ENCODE assay signal across 13 mouse cellular contexts in the genomic region with DNA sequence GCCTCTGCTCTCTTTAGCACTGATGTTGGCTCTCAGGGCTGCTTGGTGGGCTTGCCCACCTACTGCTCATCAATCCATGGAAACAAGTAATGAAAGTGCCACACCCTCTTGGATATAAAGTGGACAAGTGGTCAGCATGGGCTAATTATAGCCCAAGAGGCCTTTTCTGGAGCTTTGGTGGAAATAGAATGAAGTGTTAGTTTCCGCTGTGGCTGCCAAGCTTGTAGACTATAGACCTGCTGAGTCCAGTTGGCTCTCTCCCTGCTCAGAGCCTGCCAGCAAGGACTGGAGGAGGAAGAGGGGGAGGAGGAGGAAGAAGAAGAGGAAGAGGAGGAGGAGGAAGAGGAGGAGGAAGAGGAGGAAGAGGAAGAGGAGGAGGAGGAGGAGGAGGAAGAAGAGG. TPM values are rescaled to one million over a fixed set of nuclear protein-coding genes. Genes with fewer than 3 reads are reported as not detected.
DNase-seq lines count a peak whose midpoint lies in the region; ATAC-seq lines count a peak whose summit lies in the region.
"Had no signal": no experiment of that assay in that cellular context is flagged by ENCODE, and none has a peak within 500 bp of the region (broad histone marks: within the 10 kb centered on the region; RNA-seq: fewer than 3 reads in every experiment).

No protein-coding gene starts in this region.

- no peak overlapping the region for H3K4me3 ChIP-seq in kidney, embryonic 16.5 days (ENCODE audit: low read length)
- H3K4me3 ChIP-seq in embryonic facial prominence, embryonic 15.5 days (replicated peaks), result no peak overlapping the region
- H3K4me3 ChIP-seq in heart, embryonic 13.5 days, result no peak overlapping the region
- no peak overlapping the region for H3K4me3 ChIP-seq in hindbrain, embryonic 10.5 days
- H3K4me3 ChIP-seq: embryonic facial prominence, embryonic 12.5 days; hindbrain, embryonic 15.5 days had no signal

- no peaks in the 10 kb centered on the region for H3K27me3 ChIP-seq in kidney, embryonic 16.5 days (ENCODE audit: insufficient read depth, low read length)
- H3K27me3 ChIP-seq in embryonic facial prominence, embryonic 15.5 days, result no peaks in the 10 kb centered on the region
- peaks cover 5% of the 10 kb centered on the region; the same call in 1 of the 2 replicates for H3K27me3 ChIP-seq in heart, embryonic 13.5 days (replicated peaks)
- H3K27me3 ChIP-seq in hindbrain, embryonic 10.5 days (ENCODE audit: insufficient read depth, poor library complexity, severe bottlenecking), result peaks cover 3% of the 10 kb centered on the region
- H3K27me3 ChIP-seq: embryonic facial prominence, embryonic 12.5 days; hindbrain, embryonic 15.5 days had no signal

- DNase-seq in kidney, adult 11 months, result peak; percentile 11
- peak; percentile 83 for DNase-seq in lung, postnatal 10 days
- DNase-seq in layer of hippocampus, adult 18-20 months (ENCODE audit: low spot score in 2 of 2), result no peak
- DNase-seq in urinary bladder, postnatal 4 days (ENCODE audit: low spot score in 2 of 2), result no peak
- DNase-seq in hindbrain, embryonic 10.5 days (ENCODE audit: low spot score), result no peak
- DNase-seq: adrenal gland, postnatal 36 days; forebrain, postnatal 0 days; thymus, postnatal 36 days had no signal

- H3K36me3 ChIP-seq in kidney, embryonic 16.5 days (ENCODE audit: insufficient read depth, low read length), result no peaks in the 10 kb centered on the region
- no peaks in the 10 kb centered on the region for H3K36me3 ChIP-seq in embryonic facial prominence, embryonic 15.5 days
- H3K36me3 ChIP-seq in heart, embryonic 13.5 days, result no peaks in the 10 kb centered on the region
- no peaks in the 10 kb centered on the region for H3K36me3 ChIP-seq in hindbrain, embryonic 10.5 days
- H3K36me3 ChIP-seq: embryonic facial prominence, embryonic 12.5 days; hindbrain, embryonic 15.5 days had no signal

- H3K9ac ChIP-seq in kidney, embryonic 16.5 days (replicated peaks; ENCODE audit: low read length), result no peak overlapping the region
- H3K9ac ChIP-seq in embryonic facial prominence, embryonic 15.5 days, result no peak overlapping the region
- H3K9ac ChIP-seq in heart, embryonic 13.5 days, result no peak overlapping the region
- H3K9ac ChIP-seq: embryonic facial prominence, embryonic 12.5 days; forebrain, postnatal 0 days; hindbrain, embryonic 15.5 days had no signal

- no peaks in the 10 kb centered on the region for H3K9me3 ChIP-seq in kidney, embryonic 16.5 days (ENCODE audit: low read length)
- no peaks in the 10 kb centered on the region for H3K9me3 ChIP-seq in embryonic facial prominence, embryonic 15.5 days (replicated peaks)
- H3K9me3 ChIP-seq in heart, embryonic 13.5 days, result no peaks in the 10 kb centered on the region
- no peaks in the 10 kb centered on the region for H3K9me3 ChIP-seq in hindbrain, embryonic 10.5 days
- H3K9me3 ChIP-seq: embryonic facial prominence, embryonic 12.5 days; hindbrain, embryonic 15.5 days had no signal

- WGBS in kidney, embryonic 16.5 days, result 85% methylated on average over 1 of the region's 1 CpGs
- WGBS in embryonic facial prominence, embryonic 15.5 days, result 69% methylated on average over 1 of the region's 1 CpGs
- WGBS in heart, embryonic 13.5 days, result 52% methylated on average over 1 of the region's 1 CpGs
- 87% methylated on average over 1 of the region's 1 CpGs for WGBS in hindbrain, embryonic 10.5 days

- H3K4me2 ChIP-seq in kidney, embryonic 16.5 days (replicated peaks; ENCODE audit: low read depth, low read length), result no peak overlapping the region
- H3K4me2 ChIP-seq in embryonic facial prominence, embryonic 15.5 days (replicated peaks), result no peak overlapping the region
- no peak overlapping the region for H3K4me2 ChIP-seq in heart, embryonic 13.5 days
- H3K4me2 ChIP-seq: embryonic facial prominence, embryonic 12.5 days; hindbrain, embryonic 15.5 days had no signal

- H3K4me1 ChIP-seq in kidney, embryonic 16.5 days (ENCODE audit: insufficient read depth, low read length), result no peaks in the 10 kb centered on the region
- H3K4me1 ChIP-seq in embryonic facial prominence, embryonic 15.5 days, result 0 out of 2 replicates have a peak, but pooled peaks cover 3% of the 10 kb centered on the region
- H3K4me1 ChIP-seq in heart, embryonic 13.5 days, result peaks cover 18% of the 10 kb centered on the region
- H3K4me1 ChIP-seq in hindbrain, embryonic 10.5 days (replicated peaks), result no peaks in the 10 kb centered on the region
- H3K4me1 ChIP-seq: embryonic facial prominence, embryonic 12.5 days; hindbrain, embryonic 15.5 days had no signal

- no peak overlapping the region for H3K27ac ChIP-seq in kidney, embryonic 16.5 days (ENCODE audit: low read length)
- peak overlapping the region; percentile 66 for H3K27ac ChIP-seq in embryonic facial prominence, embryonic 15.5 days (replicated peaks)
- peak overlapping the region; percentile 50; the same call in 1 of the 2 replicates for H3K27ac ChIP-seq in heart, embryonic 13.5 days (replicated peaks)
- no peak overlapping the region for H3K27ac ChIP-seq in hindbrain, embryonic 10.5 days
- H3K27ac ChIP-seq: embryonic facial prominence, embryonic 12.5 days; hindbrain, embryonic 15.5 days had no signal

- ATAC-seq in kidney, embryonic 16.5 days (ENCODE audit: low FRiP score, low TSS enrichment), result no peak
- no peak for ATAC-seq in embryonic facial prominence, embryonic 15.5 days (ENCODE audit: insufficient number of reproducible peaks, low FRiP score, low TSS enrichment, low read depth)
- ATAC-seq in heart, embryonic 13.5 days (ENCODE audit: extremely low read depth, insufficient number of reproducible peaks, low FRiP score, low TSS enrichment), result no peak
- ATAC-seq: forebrain, postnatal 0 days had no signal

RNA-seq across cellular contexts. Expression of gene Alox12, which starts 11.3 kb away (rescaled TPM):
- 6.5 and 6.9 TPM in 2 replicates for polyA plus RNA-seq in kidney, embryonic 16.5 days (2015; fragmentation: Nextera tagmentation; extraction: Ambion mirVana)
- polyA plus RNA-seq in embryonic facial prominence, embryonic 15.5 days (2015; fragmentation: Nextera tagmentation; extraction: Ambion mirVana), result 15.4 and 17.6 TPM in 2 replicates
- 2.5 and 3.5 TPM in 2 replicates for polyA plus RNA-seq in heart, embryonic 13.5 days (2015; fragmentation: Nextera tagmentation; extraction: Ambion mirVana)
- total RNA-seq in layer of hippocampus, adult 18-20 months (2021), result under 1 TPM; 0.15 to 0.27 TPM
- 2.4 and 3.7 TPM in 2 replicates for polyA plus RNA-seq in hindbrain, embryonic 10.5 days (2016; fragmentation: Nextera tagmentation; extraction: Ambion mirVana)

RNA-seq across cellular contexts. Expression of gene Rnasek, which starts 26.8 kb away (rescaled TPM):
- polyA plus RNA-seq in kidney, embryonic 16.5 days (2015; fragmentation: Nextera tagmentation; extraction: Ambion mirVana), result 235 and 255 TPM in 2 replicates
- 231 and 240 TPM in 2 replicates for polyA plus RNA-seq in embryonic facial prominence, embryonic 15.5 days (2015; fragmentation: Nextera tagmentation; extraction: Ambion mirVana)
- polyA plus RNA-seq in heart, embryonic 13.5 days (2015; fragmentation: Nextera tagmentation; extraction: Ambion mirVana), result 214 and 235 TPM in 2 replicates
- total RNA-seq in layer of hippocampus, adult 18-20 months (2021), result 100 to 1,000 TPM; 262 to 272 TPM
- 125 and 171 TPM in 2 replicates for polyA plus RNA-seq in hindbrain, embryonic 10.5 days (2016; fragmentation: Nextera tagmentation; extraction: Ambion mirVana)

RNA-seq across cellular contexts. Expression of gene Gm21988, which starts 26.8 kb away (rescaled TPM):
- polyA plus RNA-seq in kidney, embryonic 16.5 days (2015; fragmentation: Nextera tagmentation; extraction: Ambion mirVana), result 10.5 and 11.5 TPM in 2 replicates
- polyA plus RNA-seq in embryonic facial prominence, embryonic 15.5 days (2015; fragmentation: Nextera tagmentation; extraction: Ambion mirVana), result 9.5 and 12.0 TPM in 2 replicates
- polyA plus RNA-seq in heart, embryonic 13.5 days (2015; fragmentation: Nextera tagmentation; extraction: Ambion mirVana), result 9.0 and 9.5 TPM in 2 replicates
- total RNA-seq in layer of hippocampus, adult 18-20 months (2021), result 1 to 10 TPM; 5.6 to 6.7 TPM
- 10.0 and 14.5 TPM in 2 replicates for polyA plus RNA-seq in hindbrain, embryonic 10.5 days (2016; fragmentation: Nextera tagmentation; extraction: Ambion mirVana)

RNA-seq across cellular contexts. Expression of gene 0610010K14Rik, which starts 28.7 kb away (rescaled TPM):
- 170 and 173 TPM in 2 replicates for polyA plus RNA-seq in kidney, embryonic 16.5 days (2015; fragmentation: Nextera tagmentation; extraction: Ambion mirVana)
- 157 and 177 TPM in 2 replicates for polyA plus RNA-seq in embryonic facial prominence, embryonic 15.5 days (2015; fragmentation: Nextera tagmentation; extraction: Ambion mirVana)
- 125 and 137 TPM in 2 replicates for polyA plus RNA-seq in heart, embryonic 13.5 days (2015; fragmentation: Nextera tagmentation; extraction: Ambion mirVana)
- 10 to 100 TPM; 39.7 to 45.9 TPM for total RNA-seq in layer of hippocampus, adult 18-20 months (2021)
- 240 and 261 TPM in 2 replicates for polyA plus RNA-seq in hindbrain, embryonic 10.5 days (2016; fragmentation: Nextera tagmentation; extraction: Ambion mirVana)

RNA-seq across cellular contexts. Expression of gene Bcl6b, which starts 36.8 kb away (rescaled TPM):
- polyA plus RNA-seq in kidney, embryonic 16.5 days (2015; fragmentation: Nextera tagmentation; extraction: Ambion mirVana), result 27.4 and 31.3 TPM in 2 replicates
- 11.9 and 12.4 TPM in 2 replicates for polyA plus RNA-seq in embryonic facial prominence, embryonic 15.5 days (2015; fragmentation: Nextera tagmentation; extraction: Ambion mirVana)
- 17.8 and 18.3 TPM in 2 replicates for polyA plus RNA-seq in heart, embryonic 13.5 days (2015; fragmentation: Nextera tagmentation; extraction: Ambion mirVana)
- total RNA-seq in layer of hippocampus, adult 18-20 months (2021), result 1 to 10 TPM in 1 of 2 experiments, under 1 TPM in 1; 0.92 to 1.1 TPM
- 5.5 and 5.6 TPM in 2 replicates for polyA plus RNA-seq in hindbrain, embryonic 10.5 days (2016; fragmentation: Nextera tagmentation; extraction: Ambion mirVana)

Comparison
In these comparisons a context has a peak if more than half of its experiments do, and no peak if none do; other contexts are left out.
1. DNase-seq: peak in kidney, adult 11 months (single experiment) and lung, postnatal 10 days (single experiment); none in layer of hippocampus, adult 18-20 months (0 of 2), urinary bladder, postnatal 4 days (0 of 2) and hindbrain, embryonic 10.5 days (single experiment).
2. H3K27ac ChIP-seq: peak in embryonic facial prominence, embryonic 15.5 days (single experiment) and heart, embryonic 13.5 days (single experiment); none in kidney, embryonic 16.5 days (single experiment) and hindbrain, embryonic 10.5 days (single experiment).